In the genomic region with DNA sequence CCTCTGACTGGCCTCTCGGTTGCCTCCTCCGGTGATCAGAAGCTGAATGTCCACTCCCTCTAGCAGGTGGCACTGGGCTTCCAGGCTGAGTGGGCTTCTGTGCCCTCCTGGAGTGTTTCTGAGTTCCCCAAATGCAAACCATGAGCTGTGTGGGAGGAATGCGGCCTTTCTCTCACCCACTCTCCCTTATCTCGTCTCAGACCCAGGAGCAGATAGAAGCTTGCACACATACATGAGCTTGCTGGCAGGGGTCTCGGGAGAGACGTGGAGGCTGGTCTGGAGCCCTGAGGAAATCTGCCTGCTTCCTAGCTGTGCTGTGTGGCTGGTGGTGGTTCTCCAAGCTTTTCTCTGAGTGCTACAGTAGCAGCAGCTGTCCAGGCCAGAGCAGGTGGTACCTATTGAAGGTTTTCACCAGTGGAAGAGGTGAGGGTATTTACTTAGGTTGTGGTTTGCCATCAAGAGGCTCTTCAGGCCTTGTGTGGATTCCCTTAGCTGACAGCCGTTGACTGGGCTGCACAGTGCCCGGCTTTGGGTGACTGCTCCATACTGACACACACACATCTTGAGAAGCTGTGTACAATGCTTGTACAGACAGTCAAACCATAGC, we compare ENCODE assay signal across 12 mouse cellular contexts. TPM values are rescaled to one million over a fixed set of nuclear protein-coding genes. Genes with fewer than 3 reads are reported as not detected.
DNase-seq lines count a peak whose midpoint lies in the region; ATAC-seq and TF ChIP-seq lines count a peak whose summit lies in the region.
"Had no signal": no experiment of that assay in that cellular context is flagged by ENCODE, and none has a peak within 500 bp of the region (broad histone marks: within the 10 kb centered on the region; RNA-seq: fewer than 3 reads in every experiment).

No protein-coding gene starts in this region.

- TF ChIP-seq CTCF in lung, postnatal 0 days (IDR thresholded peaks at IDR 0.05) = no peak

- no peak for TF ChIP-seq EP300 in lung, postnatal 0 days (IDR thresholded peaks at IDR 0.05)

- intact Hi-C loops in left cerebral cortex, postnatal 36 days (cut with DNase I) = no loop called here

- no peaks in the 10 kb centered on the region for H3K36me3 ChIP-seq in kidney, embryonic 14.5 days (ENCODE audit: control insufficient read depth, insufficient read depth, low read length)
- no peaks in the 10 kb centered on the region for H3K36me3 ChIP-seq in intestine, embryonic 16.5 days (ENCODE audit: control insufficient read depth, insufficient read depth, low read length)
- no peaks in the 10 kb centered on the region for H3K36me3 ChIP-seq in lung, postnatal 0 days (ENCODE audit: insufficient read depth, low read length)

- peaks cover 13% of the 10 kb centered on the region; the same call in 1 of the 2 replicates for H3K4me1 ChIP-seq in kidney, embryonic 14.5 days (ENCODE audit: control insufficient read depth, insufficient read depth, low read length)
- H3K4me1 ChIP-seq in brown adipose tissue, adult 24 weeks (ENCODE audit: control insufficient read depth, insufficient read depth, insufficient read length, low read length) = peaks cover 9% of the 10 kb centered on the region
- peaks cover 20% of the 10 kb centered on the region for H3K4me1 ChIP-seq in intestine, embryonic 16.5 days (ENCODE audit: control insufficient read depth, insufficient read depth, low read length)
- H3K4me1 ChIP-seq in lung, postnatal 0 days (ENCODE audit: insufficient read depth, low read depth, low read length) = peaks cover 9% of the 10 kb centered on the region; the same call in 1 of the 2 replicates

- ATAC-seq in kidney, embryonic 14.5 days (ENCODE audit: low FRiP score, low TSS enrichment) = no peak
- no peak for ATAC-seq in intestine, embryonic 16.5 days
- ATAC-seq in lung, postnatal 0 days = peak; percentile 36

- H3K4me2 ChIP-seq in kidney, embryonic 14.5 days (replicated peaks; ENCODE audit: low read depth, low read length) = peak overlapping the region; percentile 51
- H3K4me2 ChIP-seq in intestine, embryonic 16.5 days (ENCODE audit: low read depth, low read length) = peak overlapping the region; percentile 76
- peak overlapping the region; percentile 68; the same call in 1 of the 2 replicates for H3K4me2 ChIP-seq in lung, postnatal 0 days (replicated peaks; ENCODE audit: low read depth, low read length)

- no peak overlapping the region for H3K27ac ChIP-seq in kidney, embryonic 14.5 days (ENCODE audit: low read depth, low read length)
- no peak overlapping the region for H3K27ac ChIP-seq in brown adipose tissue, adult 24 weeks (replicated peaks; ENCODE audit: low read depth, low read length)
- H3K27ac ChIP-seq in intestine, embryonic 16.5 days (ENCODE audit: low read length) = no peak overlapping the region
- H3K27ac ChIP-seq in lung, postnatal 0 days (ENCODE audit: low read length) = no peak overlapping the region

- H3K27me3 ChIP-seq in kidney, embryonic 14.5 days (ENCODE audit: control insufficient read depth, insufficient read depth, low read length) = peaks cover 27% of the 10 kb centered on the region
- peaks cover 7% of the 10 kb centered on the region; the same call in 1 of the 2 replicates for H3K27me3 ChIP-seq in intestine, embryonic 16.5 days (replicated peaks; ENCODE audit: control insufficient read depth, insufficient read depth, low read length)
- peaks cover 22% of the 10 kb centered on the region; the same call in 1 of the 2 replicates for H3K27me3 ChIP-seq in lung, postnatal 0 days (replicated peaks; ENCODE audit: insufficient read depth, low read length)

- H3K9me3 ChIP-seq in kidney, embryonic 14.5 days (ENCODE audit: control insufficient read depth, low read length) = no peaks in the 10 kb centered on the region
- no peaks in the 10 kb centered on the region for H3K9me3 ChIP-seq in intestine, embryonic 16.5 days (ENCODE audit: control insufficient read depth, low read length)
- no peaks in the 10 kb centered on the region for H3K9me3 ChIP-seq in lung, postnatal 0 days (ENCODE audit: low read length)

- no peak for DNase-seq in kidney, postnatal 36 days
- peak; percentile 63 for DNase-seq in lung, postnatal 0 days (ENCODE audit: low spot score)
- no peak for DNase-seq in left cerebral cortex, postnatal 36 days (ENCODE audit: low spot score in 2 of 2)
- no peak for DNase-seq in retina, postnatal 1 day
- DNase-seq: adrenal gland, postnatal 36 days; thymus, postnatal 4 days had no signal

- peak overlapping the region; percentile 28 for H3K4me3 ChIP-seq in kidney, embryonic 14.5 days (ENCODE audit: low read length)
- H3K4me3 ChIP-seq in brown adipose tissue, adult 24 weeks (ENCODE audit: insufficient read depth, low read depth, low read length) = peak overlapping the region; percentile 65
- peak overlapping the region; percentile 56 for H3K4me3 ChIP-seq in intestine, embryonic 16.5 days (ENCODE audit: low read length)
- no peak overlapping the region for H3K4me3 ChIP-seq in lung, postnatal 0 days (ENCODE audit: low read depth, low read length)

- 0 out of 2 replicates have a peak overlapping the region, but pooled peaks have one; percentile 23 for H3K9ac ChIP-seq in kidney, embryonic 14.5 days (ENCODE audit: low read depth, low read length)
- peak overlapping the region; percentile 73 for H3K9ac ChIP-seq in intestine, embryonic 16.5 days (ENCODE audit: low read depth, low read length)
- H3K9ac ChIP-seq in lung, postnatal 0 days (replicated peaks; ENCODE audit: low read depth) = no peak overlapping the region

- WGBS in kidney, embryonic 14.5 days = 69% methylated on average over 8 of the region's 8 CpGs
- 67% methylated on average over 8 of the region's 8 CpGs for WGBS in intestine, embryonic 16.5 days
- WGBS in lung, postnatal 0 days = 46% methylated on average over 8 of the region's 8 CpGs

RNA-seq across cellular contexts. Expression of a gene that starts 1.3 kb away (rescaled TPM):
- 1.8 and 1.9 TPM in 2 replicates for polyA plus RNA-seq in kidney, embryonic 14.5 days (2014; fragmentation: Nextera tagmentation; extraction: Ambion mirVana)
- polyA plus RNA-seq in brown adipose tissue, adult 24 weeks (2012; ENCODE audit: insufficient read depth, insufficient read length, missing spikeins) = 0.63 and 1.1 TPM in 2 replicates
- polyA plus RNA-seq in intestine, embryonic 16.5 days (2015; fragmentation: Nextera tagmentation; extraction: Ambion mirVana) = 9.6 and 12.9 TPM in 2 replicates
- polyA plus RNA-seq in lung, postnatal 0 days (2015; fragmentation: Nextera tagmentation; extraction: Ambion mirVana) = 1.7 and 1.9 TPM in 2 replicates
- total RNA-seq in left cerebral cortex, postnatal 36 days (2021) = under 1 TPM in 1 of 2 experiments, not detected in 1; 0.07 TPM
- total RNA-seq: common myeloid progenitor, adult 5-6 weeks had no signal

RNA-seq across cellular contexts. Expression of a gene that starts 32.2 kb away (rescaled TPM):
- 7.5 and 8.6 TPM in 2 replicates for polyA plus RNA-seq in kidney, embryonic 14.5 days (2014; fragmentation: Nextera tagmentation; extraction: Ambion mirVana)
- 5.8 and 8.6 TPM in 2 replicates for polyA plus RNA-seq in brown adipose tissue, adult 24 weeks (2012; ENCODE audit: insufficient read depth, insufficient read length, missing spikeins)
- polyA plus RNA-seq in intestine, embryonic 16.5 days (2015; fragmentation: Nextera tagmentation; extraction: Ambion mirVana) = 7.2 and 8.6 TPM in 2 replicates
- 71.8 and 72.1 TPM in 2 replicates for polyA plus RNA-seq in lung, postnatal 0 days (2015; fragmentation: Nextera tagmentation; extraction: Ambion mirVana)
- 1 to 10 TPM; 5.2 to 5.5 TPM for total RNA-seq in left cerebral cortex, postnatal 36 days (2021)

RNA-seq across cellular contexts. Expression of a gene that starts 35.4 kb away (rescaled TPM):
- polyA plus RNA-seq in kidney, embryonic 14.5 days (2014; fragmentation: Nextera tagmentation; extraction: Ambion mirVana) = 0.11 and 0.16 TPM in 2 replicates
- polyA plus RNA-seq in brown adipose tissue, adult 24 weeks (2012; ENCODE audit: insufficient read depth, insufficient read length, missing spikeins) = not detected in 2 replicates
- polyA plus RNA-seq in intestine, embryonic 16.5 days (2015; fragmentation: Nextera tagmentation; extraction: Ambion mirVana) = 0.07 and 0.11 TPM in 2 replicates
- polyA plus RNA-seq in lung, postnatal 0 days (2015; fragmentation: Nextera tagmentation; extraction: Ambion mirVana) = 0.06 TPM in 1 of 2 replicates, not detected in the other
- under 1 TPM; 0.22 to 0.23 TPM for total RNA-seq in left cerebral cortex, postnatal 36 days (2021)
- total RNA-seq: common myeloid progenitor, adult 5-6 weeks; hematopoietic stem cell, adult 5-6 weeks; midbrain, postnatal 0 days had no signal
